Mouse (Mus musculus) ovary, adult 18-20 months (tissue): ENCODE measurements around the gene Nagpa.
"Not testable (repeated sequence)": the region's sequence is repeated elsewhere in the genome, so short reads cannot be mapped to it uniquely, and the experiment has no call there.

Source experiments
- DNase-seq: peaks from one replicate; pipeline ENCODE4 v3.0.0; 2022; ENCODE audit warnings: low spot score, mixed read lengths

The Nagpa gene

DNA sequence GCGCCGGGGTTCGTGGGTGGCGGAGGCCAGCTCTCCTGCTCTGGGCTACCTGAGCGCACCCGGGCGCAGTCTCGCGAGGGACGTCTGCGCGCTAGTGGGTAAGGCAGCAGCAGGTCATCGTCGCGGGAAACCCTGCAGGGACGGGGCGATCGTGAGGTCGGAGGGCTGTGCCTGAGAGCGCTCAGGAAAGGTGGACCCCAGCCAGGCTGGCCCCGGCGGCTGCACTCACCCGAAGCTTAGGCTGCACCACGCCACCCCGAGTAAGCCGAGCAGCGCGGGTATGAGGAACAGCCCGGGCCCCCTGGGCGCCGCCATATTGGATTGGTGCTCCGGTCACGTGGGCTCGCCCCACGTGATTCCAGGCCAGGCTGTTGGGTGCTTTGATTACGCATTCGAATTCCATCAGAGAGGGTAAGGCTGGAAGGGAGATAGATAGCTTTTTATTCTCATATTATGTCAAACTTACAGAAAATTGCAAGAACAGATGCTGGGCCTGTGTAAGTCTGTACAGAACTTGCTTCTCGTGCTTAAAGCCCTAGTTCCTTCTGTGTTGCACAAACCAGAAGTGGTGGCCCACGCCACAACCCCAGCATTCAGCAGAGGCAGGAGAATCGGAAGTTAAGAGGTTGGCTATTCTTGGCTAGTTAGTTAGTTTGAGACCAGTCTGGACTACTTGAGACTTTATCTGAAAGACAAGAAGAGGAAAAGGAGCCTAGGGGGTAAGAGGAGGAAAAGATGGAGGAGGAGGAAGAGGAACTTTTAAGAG is at the start of gene Nagpa:
Nagpa (minus strand) TSS at position 345 of the 766 bp plus-strand sequence.
- DNase-seq, result peak; percentile 68

DNA sequence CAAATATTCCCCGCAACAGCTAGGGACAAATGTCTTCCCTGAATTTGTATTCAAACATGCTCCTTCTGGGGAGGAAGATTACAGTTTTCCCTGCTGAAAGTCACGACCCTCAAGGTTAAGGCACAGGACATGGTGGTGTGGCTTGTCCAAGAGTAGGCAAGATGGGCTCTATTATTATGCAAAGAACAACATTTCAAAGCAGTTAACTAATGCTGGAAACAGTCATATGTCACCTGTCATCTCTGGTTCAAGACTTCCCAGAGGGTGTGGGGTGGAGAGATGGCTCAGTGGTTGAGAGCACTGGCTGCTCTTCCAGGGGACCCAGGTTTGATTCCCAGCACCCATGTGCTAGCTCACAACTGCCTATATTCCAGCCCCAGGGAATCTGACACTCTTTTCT is 48.4 kb upstream of the Nagpa start:
- no peak for DNase-seq

DNA sequence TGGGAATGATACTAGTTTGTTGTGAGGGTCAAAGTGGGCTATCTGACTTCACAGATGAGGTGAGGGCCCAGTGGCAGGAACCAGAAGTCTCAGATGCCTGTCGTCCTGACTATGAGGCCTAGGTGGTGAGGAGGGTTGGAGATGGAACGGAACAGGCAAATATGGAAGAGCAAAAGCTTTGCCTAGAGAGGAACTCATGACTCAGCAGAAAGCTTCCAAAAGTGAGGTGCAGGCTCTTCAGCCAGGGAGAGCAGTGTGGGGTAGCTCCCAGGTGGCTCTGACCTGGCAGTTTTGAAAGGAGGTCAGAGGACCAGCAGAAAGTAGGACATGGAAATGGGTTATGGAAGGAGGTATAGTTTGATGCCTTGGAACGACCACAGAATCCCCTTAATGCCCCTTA is 47.1 kb upstream of the Nagpa start:
- DNase-seq, result no peak

DNA sequence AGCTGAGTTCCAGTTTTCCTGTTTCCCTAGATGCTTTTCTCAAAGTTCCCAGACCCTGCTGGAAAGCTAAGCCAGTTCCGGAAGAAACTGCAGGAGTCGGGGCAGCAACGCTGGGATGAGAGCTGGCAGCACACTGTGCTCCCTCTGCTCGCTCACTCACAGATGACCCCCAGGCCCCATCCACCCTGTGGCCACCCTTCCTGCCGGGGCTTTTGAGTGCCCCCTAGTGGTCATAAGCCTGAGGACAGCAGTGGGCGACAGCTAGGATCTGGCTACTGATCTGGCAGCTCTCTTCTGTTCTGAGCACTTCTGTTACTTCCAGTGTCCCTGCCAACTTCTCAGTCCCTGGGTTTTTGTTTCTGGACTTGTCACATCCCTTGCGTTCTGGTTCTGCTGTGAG is 40.6 kb upstream of the Nagpa start:
- peak; percentile 39 for DNase-seq

DNA sequence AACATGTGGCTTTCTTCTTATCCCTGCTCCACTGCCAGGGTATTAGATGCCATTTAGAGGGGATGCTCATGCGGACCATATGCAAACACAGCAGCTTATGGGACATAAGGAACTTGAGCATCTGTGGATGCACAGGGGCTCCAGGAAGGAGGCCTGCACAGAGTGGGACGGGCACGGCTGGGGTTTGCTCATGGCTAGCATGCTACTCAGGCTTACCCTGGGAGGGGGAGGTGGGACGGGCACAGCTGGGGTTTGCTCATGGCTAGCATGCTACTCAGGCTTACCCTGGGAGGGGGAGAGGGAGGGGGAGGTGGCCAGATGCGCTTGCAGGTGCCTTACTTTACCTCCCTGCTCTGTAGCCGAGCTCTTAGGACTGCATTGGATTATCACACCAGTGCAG is 39.1 kb upstream of the Nagpa start:
- no peak for DNase-seq

DNA sequence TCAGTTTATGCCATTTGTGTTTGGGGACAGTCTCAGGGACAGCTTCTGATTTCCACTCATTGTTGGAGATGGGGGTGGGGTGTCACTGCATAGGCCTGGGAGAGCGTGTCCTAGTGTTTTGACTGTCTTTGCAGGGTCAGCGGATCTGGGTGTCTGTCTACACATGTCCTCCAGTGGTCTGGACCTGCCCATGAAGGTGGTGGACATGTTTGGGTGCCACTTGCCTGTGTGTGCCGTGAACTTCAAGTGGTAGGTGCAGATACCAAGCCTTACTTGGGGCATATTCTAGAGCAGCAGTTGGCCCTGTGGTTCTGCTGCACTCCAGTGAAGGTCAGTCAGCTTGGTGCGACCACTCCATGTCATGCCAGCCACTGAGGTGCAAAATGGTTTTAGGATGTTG is 38.5 kb upstream of the Nagpa start:
- no peak for DNase-seq

DNA sequence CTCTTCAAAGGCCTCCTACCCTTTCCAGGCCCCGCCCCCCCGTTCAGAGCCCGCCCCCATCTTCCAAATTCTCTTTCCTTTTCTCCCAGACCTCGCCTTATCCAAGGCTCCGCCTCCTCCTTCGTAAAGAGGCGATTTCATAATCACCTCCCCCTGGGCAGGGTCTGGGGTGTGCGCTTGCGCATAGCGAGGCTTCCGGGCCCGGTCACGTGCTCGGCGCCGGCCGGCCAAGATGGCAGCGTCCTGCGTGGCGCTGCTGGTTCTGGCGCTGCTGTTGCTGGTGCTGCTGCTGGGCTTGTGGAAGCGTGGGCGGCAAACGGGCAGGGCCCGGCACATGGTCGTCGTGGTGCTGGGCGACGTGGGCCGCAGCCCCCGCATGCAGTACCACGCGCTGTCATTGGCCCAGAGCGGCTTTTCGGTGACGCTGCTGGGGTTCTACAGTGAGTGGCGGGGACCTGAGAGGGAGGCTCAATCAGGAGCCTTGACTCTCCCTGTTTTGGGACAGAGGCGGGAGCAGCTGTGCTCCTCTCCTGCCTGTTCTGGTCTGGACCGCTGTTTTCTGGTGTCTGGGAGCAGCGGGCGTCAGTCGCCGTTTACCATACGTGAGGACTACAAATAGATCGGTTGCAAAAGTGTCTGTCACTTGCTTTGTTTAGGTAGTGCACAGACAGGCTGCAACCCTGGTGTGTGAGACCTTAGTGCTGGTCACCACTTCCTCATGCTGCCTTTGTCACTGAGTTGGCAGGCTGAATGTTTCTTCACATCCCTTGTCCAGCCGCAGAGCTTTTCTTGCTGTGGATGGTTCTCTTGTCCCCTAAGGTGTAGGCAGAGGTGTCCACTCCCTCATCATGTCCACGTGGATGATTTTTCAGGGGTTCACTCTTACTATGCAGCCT is 29.9 kb upstream of the Nagpa start, which contains the start of gene Alg1:
Alg1 (plus strand) TSS at position 204 of the 896 bp plus-strand sequence.
- DNase-seq, result peak; percentile 94

DNA sequence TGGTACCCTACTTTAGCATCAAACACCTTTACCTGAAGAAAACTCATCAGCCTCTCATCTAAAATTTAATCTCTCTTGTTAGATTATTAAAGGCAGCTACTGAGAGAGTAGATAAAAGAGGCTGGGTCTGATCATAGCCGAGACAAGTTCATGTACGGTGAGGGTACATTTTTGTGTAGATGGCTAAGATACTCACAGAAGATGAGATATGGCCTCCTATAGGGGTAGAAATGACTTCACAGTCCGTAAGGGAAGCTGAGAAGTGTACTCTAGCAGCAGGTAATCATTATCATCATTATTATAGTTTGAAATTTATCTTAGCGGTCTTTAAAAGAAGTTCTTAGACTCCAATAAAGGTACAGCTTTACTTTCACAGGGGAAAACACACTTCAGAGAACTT is 29.2 kb upstream of the Nagpa start:
- DNase-seq, result no peak

DNA sequence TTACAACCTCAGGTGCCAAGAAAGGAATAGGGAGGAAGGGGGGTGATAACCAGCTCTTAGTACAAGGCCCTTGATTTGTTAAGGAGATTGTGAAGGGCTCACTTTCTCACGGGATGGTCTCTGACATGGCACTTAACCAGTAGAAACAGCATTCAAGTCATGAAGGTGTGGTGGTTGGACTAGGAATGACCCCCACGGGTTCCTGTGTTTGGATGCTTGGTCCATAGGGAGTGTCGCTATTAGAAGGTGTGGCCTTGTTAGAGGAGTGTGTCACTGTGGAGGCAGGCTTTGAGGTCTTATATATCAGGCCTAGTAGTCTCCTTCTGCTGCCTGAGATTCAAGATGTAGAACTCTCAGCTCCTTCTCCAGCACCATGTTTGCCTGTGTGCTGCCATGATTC is 24.3 kb upstream of the Nagpa start:
- DNase-seq, result not testable (repeated sequence)

DNA sequence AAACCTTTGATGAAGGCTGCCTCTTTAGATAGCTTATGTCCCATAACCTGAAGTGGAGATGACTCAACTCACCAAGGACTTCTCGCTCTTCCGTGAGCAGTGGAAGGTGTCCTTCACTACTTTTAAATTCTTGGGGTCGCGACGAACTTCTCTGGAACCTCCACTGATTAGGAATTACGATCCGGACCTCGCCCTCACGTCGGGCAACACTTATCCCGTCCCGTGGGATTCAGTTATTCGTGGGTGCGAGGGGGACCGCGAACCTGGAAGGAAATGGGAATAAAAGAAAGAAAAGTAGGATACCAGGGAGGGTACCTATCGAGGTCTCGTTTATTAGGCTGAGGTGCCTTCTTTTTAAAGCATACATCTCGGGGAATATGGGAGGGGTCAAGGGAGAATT is 23.7 kb upstream of the Nagpa start:
- DNase-seq, result not testable (repeated sequence)

DNA sequence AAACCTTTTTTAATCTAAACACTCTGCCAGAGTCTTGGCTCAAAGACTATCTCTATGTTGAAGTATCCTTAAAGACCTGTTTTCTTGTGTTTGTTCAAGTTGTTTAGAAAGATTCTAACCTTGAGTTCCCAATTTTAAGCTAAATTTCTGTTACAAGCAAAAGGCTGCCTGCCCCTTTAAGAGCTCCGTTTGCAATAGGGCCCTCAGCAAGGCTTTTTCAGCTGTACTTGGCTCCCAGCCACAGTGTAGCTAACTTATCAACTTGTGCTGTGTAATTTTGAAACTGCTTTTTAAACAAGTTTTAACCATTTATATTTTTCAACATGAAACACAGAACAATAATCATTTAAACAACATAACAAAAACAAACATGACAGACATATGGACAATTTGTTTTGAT is 22.7 kb upstream of the Nagpa start:
- peak; percentile 46 for DNase-seq

DNA sequence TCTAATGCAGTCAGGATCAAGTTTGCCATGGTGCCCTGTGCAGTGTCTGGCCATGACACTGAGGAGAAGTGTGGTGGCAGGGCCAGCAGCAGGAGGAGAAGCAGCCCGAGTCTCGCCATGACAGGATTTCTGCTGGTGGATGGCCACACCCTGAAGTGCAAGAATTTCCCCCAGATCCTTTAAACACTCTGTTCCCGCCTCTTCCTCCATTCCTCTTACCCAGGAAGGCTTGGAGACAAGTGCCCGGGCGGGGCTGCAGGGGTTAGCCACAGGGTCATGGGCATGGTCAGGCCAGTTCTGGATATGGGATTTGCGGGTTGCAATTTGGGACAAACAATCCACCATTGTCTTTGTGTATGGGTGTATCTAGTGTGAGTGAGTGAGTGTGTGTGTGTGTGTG is 18.3 kb upstream of the Nagpa start, which contains the start of gene AU021092:
AU021092 (minus strand) TSS at position 160 of the 400 bp plus-strand sequence.
- peak; percentile 35 for DNase-seq

DNA sequence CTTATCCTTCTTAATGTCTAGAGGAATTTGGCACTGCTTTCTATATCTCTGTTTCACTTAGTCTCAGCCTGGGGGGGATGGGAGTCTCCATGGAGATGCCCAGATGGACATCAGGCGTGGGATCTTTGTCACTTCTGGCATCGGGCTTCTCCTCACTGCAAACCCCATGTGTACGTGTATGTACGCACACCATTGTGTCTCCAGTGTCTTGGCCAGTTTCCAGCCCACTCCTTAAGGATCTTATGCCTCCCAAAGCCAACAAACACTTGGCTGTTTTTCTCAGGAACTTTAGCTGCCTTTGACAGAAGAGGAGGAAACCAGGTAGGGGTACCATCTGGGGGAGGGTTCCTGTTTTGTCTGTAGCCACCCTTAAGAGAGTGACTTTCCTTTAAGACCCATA is 17.6 kb upstream of the Nagpa start:
- no peak for DNase-seq

DNA sequence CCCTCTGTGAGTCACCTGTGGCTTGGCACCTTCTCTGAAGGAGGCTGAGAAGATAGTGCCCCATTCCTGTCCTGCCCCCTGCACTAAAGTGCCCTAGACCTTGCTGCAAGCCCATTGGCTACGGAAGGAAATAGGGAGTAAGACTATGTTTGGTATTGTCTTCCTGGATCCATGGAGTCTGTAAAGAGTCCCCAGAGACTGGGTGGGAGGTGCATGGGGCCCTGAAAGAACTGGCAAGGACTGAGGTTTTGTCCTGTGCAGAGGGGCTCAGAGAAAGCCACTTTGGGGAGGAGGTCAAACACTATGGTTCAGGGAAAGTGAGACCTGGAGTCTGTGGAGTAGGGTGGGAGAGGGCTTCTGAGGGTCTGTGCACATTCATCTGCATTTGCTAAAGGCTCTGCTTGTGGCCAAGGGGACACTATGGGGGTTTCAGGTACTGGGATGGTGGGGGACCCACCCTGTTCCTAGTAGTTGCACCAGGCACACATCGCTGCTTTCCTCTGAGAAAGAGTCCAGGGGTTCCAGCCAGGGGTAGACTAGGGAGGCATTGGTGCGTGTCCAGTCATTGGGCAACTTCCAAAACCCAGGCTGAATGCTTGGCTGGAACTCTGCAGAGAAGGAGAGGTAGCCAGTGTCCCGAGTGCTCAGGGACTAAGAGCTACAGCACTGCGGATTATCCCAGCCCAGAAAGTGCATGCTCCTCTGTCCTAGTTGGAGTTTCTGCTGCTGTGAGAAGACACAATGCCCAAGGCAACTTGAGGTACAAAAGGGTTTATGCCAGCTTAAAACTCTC is 13.7 kb upstream of the Nagpa start:
- no peak for DNase-seq

DNA sequence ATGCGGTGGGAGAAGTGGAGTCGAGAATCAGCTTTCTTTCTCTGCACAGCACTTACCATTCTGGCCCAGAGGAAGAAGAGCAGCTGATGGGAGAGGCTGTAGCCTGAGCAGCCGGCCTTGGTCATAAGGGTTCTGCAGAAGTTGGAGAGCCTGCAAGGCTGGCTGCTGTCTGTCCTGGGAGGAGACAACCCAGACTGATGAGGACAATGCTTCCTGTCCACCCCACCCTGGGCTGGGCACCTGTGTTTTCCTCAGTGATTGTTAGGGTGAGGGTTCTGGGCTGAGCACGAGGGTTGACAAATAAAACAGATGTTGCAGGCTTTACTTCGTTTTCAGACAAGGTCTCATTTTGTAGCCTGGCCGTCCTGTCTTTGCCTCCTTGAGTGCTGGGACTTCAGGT is 12.9 kb upstream of the Nagpa start:
- no peak for DNase-seq

DNA sequence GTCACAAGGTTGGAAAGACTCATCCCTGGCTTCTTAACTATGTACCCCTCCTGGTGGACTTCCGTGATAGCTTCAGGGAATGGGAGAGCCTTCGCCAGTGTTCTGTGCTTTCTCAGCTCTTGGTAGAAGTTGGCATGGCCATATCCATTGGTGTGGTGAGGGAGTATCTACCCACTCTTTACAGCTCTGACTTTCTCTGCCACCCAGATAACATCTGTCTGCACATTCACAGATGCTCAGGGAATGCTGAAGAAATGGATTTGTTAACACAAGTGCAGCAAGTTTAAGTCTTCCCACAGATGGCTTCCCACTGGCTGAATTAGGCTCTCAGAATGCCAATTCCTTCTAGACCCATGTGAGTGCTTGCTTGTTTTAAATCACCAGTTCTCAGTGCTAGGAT is 10.3 kb upstream of the Nagpa start:
- DNase-seq, result no peak

DNA sequence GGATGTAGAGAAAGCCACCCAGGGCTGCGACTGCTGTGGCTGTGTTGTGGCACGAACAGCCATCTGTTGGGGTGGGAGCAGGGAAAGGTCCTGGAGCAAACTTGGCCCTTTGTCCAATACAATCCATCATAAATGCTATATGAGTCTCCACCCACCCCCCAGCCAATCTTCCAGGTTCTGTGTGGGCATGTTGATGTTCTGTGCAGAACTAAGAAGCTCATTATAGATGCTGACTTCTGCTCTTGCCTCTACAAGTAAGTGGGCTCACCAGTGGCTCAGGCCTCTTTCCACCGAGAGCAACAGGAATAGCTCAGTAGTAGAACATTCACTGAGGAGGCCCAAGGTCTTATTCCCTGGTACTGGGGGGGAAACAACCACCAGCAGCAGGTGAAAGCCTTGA is 8.3 kb upstream of the Nagpa start:
- DNase-seq, result no peak

DNA sequence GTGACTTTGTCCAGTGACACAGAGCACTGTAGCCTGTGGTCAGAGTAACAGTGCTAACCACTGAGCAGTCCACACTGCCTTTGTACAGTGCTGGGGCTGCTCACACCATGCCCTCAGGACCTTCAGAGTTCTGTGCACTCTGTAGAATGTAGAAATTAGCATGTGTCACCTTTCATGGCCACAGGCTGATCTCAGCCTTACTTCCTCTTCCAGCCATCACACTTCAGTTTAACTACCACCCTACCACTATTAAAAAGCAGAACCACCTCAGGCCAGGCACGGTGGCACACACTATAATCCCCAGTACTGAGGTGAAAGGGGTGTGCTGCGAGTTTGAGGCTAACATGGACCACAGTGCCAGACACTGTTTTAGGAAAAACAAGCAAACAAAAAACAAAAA is 6.6 kb upstream of the Nagpa start:
- DNase-seq, result no peak

DNA sequence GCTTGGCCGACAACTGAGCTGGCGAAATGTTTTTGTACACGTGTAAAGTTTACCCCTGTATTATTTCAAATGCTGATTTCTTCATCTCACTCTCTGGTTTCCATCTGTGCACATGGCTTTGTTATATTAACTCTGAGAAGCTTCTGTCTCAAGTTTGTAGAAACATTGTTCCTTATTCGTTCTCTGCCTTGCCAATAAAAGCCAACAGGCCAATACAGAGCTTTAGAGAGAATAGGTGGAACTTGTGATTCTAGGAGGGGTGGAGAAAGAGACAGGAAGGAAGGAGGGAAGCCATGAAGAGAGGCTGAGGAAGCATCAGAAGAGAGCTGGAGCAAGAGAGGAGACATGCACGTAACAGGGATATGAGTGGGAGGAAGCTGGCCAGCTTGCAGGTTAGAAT is 2.2 kb upstream of the Nagpa start:
- no peak for DNase-seq

DNA sequence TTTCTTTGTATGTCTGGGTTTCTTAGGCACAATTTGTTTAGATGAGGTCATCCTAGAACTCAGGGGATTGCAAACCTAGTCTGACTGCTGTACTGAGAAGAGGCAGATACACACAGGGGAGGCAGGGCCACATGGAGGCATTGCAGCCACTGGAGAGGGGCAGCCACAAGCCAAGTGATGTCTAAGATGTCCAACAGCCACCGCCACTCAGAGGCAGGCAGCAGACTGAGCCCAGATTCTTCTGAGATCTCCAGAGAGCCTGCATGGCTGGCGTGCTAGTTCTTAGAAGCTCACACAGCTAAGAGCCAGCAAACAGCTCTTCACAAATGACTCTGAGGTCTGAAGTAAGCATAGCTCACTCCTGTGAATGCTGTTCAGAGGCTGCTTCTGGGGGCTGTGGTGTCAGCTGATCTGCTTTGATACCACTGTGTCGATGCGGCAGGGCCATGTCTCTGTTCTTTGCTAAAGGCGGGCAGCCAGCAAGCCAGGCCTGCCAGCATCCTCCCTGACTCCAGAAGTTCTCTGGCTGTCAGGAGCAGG is 1.7 kb upstream of the Nagpa start:
- DNase-seq, result no peak

DNA sequence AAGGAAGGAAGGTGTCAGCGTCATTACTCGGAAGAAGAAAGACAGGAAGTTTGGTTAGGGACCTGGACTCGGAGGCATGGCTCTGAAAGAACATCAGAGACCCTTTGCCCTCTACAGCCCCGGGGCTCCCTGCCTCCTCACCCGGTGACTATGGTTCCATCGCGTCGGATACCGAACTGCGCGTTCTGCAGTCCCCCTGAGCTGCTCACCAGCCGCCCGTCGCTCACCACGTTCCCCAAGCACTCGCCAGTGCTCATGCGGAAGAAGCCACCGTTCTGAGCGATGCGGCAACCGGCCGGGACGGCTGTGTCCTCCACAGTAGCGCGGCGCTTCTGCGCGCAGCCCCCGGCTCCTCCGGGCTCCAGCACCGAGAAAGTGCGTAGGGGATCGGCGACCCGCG is 612 bp downstream of the Nagpa start:
- DNase-seq, result no peak

DNA sequence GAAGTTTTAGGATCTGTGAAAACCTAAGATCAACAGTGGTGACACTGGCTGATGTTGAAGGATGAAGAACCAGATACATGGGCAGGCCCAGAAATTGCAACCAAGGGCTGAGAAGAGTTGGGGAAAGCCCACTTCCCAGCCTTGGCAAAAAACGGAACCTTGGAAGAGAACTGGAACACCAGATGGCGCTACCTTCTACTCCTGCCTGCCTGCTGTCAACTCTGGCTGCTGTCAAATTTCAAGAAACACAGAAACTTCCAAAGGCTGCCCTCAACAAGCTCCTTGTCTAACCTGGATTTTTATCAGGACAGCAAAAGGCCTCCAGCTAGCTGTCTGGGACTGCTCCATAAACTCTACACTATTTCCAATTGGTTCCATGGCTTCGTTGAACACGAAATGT is 1.1 kb downstream of the Nagpa start:
- no peak for DNase-seq
